Mouse (Mus musculus) forebrain, embryonic 16.5 days (tissue): ENCODE data around the gene Isg20. TPM values are rescaled to one million over a fixed set of nuclear protein-coding genes. Genes with fewer than 3 reads are reported as not detected.

Source experiments
- ATAC-seq: fragments of 200-750 bp; cut with Nextera tagmentation; 2 replicates; pipeline ENCODE4 v1.8.0; 2017; ENCODE audit warnings: mild to moderate bottlenecking, moderate library complexity
- H3K27ac ChIP-seq: fragments of 300-500 bp; sonication (generic); 2 replicates; pipeline ENCODE4 v1.5.1; 2014; ENCODE audit warnings: low read length, control low read depth
- H3K27me3 ChIP-seq: fragments of 300-500 bp; sonication (generic); replicated peaks from 2 replicates; pipeline ENCODE4 v1.6.1; 2014; ENCODE audit warnings: low read length; ENCODE audit not compliant: control insufficient read depth, insufficient read depth
- H3K36me3 ChIP-seq: fragments of 300-500 bp; sonication (generic); 2 replicates; pipeline ENCODE4 v1.6.1; 2014; ENCODE audit not compliant: control insufficient read depth, insufficient read depth
- H3K4me1 ChIP-seq: fragments of 300-500 bp; sonication (generic); replicated peaks from 2 replicates; pipeline ENCODE4 v1.6.1; 2014; ENCODE audit warnings: low read length; ENCODE audit not compliant: control insufficient read depth, insufficient read depth
- H3K4me2 ChIP-seq: fragments of 300-500 bp; sonication (generic); 2 replicates; pipeline ENCODE4 v1.6.1; 2014; ENCODE audit warnings: mild to moderate bottlenecking, low read length, control low read depth
- H3K4me3 ChIP-seq: fragments of 300-500 bp; sonication (generic); replicated peaks from 2 replicates; pipeline ENCODE4 v1.5.1; 2014; ENCODE audit warnings: mild to moderate bottlenecking, low read length, control low read depth
- H3K9ac ChIP-seq: fragments of 300-500 bp; sonication (generic); replicated peaks from 2 replicates; pipeline ENCODE4 v1.6.1; 2014; ENCODE audit warnings: low read depth, low read length, control low read depth
- H3K9me3 ChIP-seq: fragments of 300-500 bp; sonication (generic); 2 replicates; pipeline ENCODE4 v1.6.1; 2016; ENCODE audit warnings: low read length; ENCODE audit not compliant: control insufficient read depth
- WGBS: fragments of 180-500 bp; shearing (Covaris S2); extraction: QIAGEN DNeasy Blood & Tissue Kit; methylation state at CpG from one replicate; pipeline ENCODE4 v1.1.7; 2014; 5-methylcytosine and 5-hydroxymethylcytosine counted together
- polyA plus RNA-seq: library from polyadenylated mRNA; unstranded; fragments of >200 nt; fragmentation: Nextera tagmentation; extraction: Ambion mirVana; gene quantifications from 2 replicates; pipeline ENCODE4 v1.2.1, GENCODE M21; 2015

Isg20 gene
- polyA plus RNA-seq, 1 experiment from 2014 or later: 2.0 TPM

GRCm38 (mm10) chr7:78883016-78883725 is 30.1 kb upstream of the Isg20 start:
- H3K4me3 ChIP-seq: peak overlapping the region; percentile 50
- peak overlapping the region; percentile 84 for H3K4me2 ChIP-seq
- H3K9me3 ChIP-seq: no peaks in the 10 kb centered on the region
- WGBS: under 1% methylated on average over 33 of the region's 34 CpGs
- ATAC-seq: no peak
- H3K36me3 ChIP-seq: no peaks in the 10 kb centered on the region
- peaks cover 51% of the 10 kb centered on the region for H3K4me1 ChIP-seq
- H3K27ac ChIP-seq: peak overlapping the region; percentile 88
- no peaks in the 10 kb centered on the region for H3K27me3 ChIP-seq
- H3K9ac ChIP-seq: peak overlapping the region; percentile 68

- Histone ChIP-seq H3K9ac (peak overlapping the region; percentile 68), H3K9me3 (no peaks in the 10 kb centered on the region), H3K27me3 (no peaks in the 10 kb centered on the region), H3K4me3 (peak overlapping the region; percentile 50), H3K36me3 (0 out of 2 replicates have a peak, but pooled peaks cover 2% of the 10 kb centered on the region), H3K27ac (peak overlapping the region; percentile 88), H3K4me1 (peaks cover 55% of the 10 kb centered on the region), H3K4me2 (peak overlapping the region; percentile 84)
- 0 out of 2 replicates have a peak, but pooled peaks have one; percentile 5 for ATAC-seq
- 2% methylated on average over 8 of the region's 8 CpGs for WGBS
These were observed 29.5 kb upstream of the Isg20 start for GRCm38 (mm10) chr7:78883726-78884060.

GRCm38 (mm10) chr7:78884139-78884538 is 29.1 kb upstream of the Isg20 start:
- H3K4me1 ChIP-seq: peaks cover 55% of the 10 kb centered on the region
- peak; percentile 67 for ATAC-seq
- WGBS: 2% methylated on average over 6 of the region's 6 CpGs

GRCm38 (mm10) chr7:78885404-78885803 is 27.8 kb upstream of the Isg20 start:
- WGBS: 75% methylated on average over 5 of the region's 5 CpGs

More at GRCm38 (mm10) chr7:78884139-78884538, 29.1 kb upstream of the Isg20 start:
- Histone ChIP-seq H3K27me3 (no peaks in the 10 kb centered on the region), H3K27ac (peak overlapping the region; percentile 72), H3K36me3 (0 out of 2 replicates have a peak, but pooled peaks cover 2% of the 10 kb centered on the region), H3K4me2 (peak overlapping the region; percentile 84), H3K9me3 (no peaks in the 10 kb centered on the region), H3K4me3 (peak overlapping the region; percentile 50), H3K9ac (peak overlapping the region; percentile 33)

GRCm38 (mm10) chr7:78886496-78886895 is 26.7 kb upstream of the Isg20 start:
- 15% methylated on average over 4 of the region's 4 CpGs for WGBS
- Histone ChIP-seq H3K9ac (0 out of 2 replicates have a peak overlapping the region, but pooled peaks have one; percentile 20), H3K27me3 (no peaks in the 10 kb centered on the region), H3K9me3 (no peaks in the 10 kb centered on the region), H3K4me3 (peak overlapping the region; percentile 17), H3K27ac (peak overlapping the region; percentile 51), H3K4me2 (peak overlapping the region; percentile 44), H3K36me3 (0 out of 2 replicates have a peak, but pooled peaks cover 2% of the 10 kb centered on the region), H3K4me1 (peaks cover 53% of the 10 kb centered on the region)
- ATAC-seq: peak; percentile 2; the same call in 1 of the 2 replicates

More at GRCm38 (mm10) chr7:78885404-78885803, 27.8 kb upstream of the Isg20 start:
- Histone ChIP-seq H3K27me3 (no peaks in the 10 kb centered on the region), H3K4me1 (peaks cover 55% of the 10 kb centered on the region), H3K36me3 (0 out of 2 replicates have a peak, but pooled peaks cover 2% of the 10 kb centered on the region), H3K9ac (0 out of 2 replicates have a peak overlapping the region, but pooled peaks have one; percentile 8), H3K4me3 (peak overlapping the region; percentile 17), H3K9me3 (no peaks in the 10 kb centered on the region), H3K27ac (peak overlapping the region; percentile 51; the same call in 1 of the 2 replicates), H3K4me2 (peak overlapping the region; percentile 44)
- ATAC-seq: no peak

GRCm38 (mm10) chr7:78887431-78887842 is 25.8 kb upstream of the Isg20 start:
- Histone ChIP-seq H3K9me3 (no peaks in the 10 kb centered on the region), H3K9ac (peak overlapping the region; percentile 42), H3K4me1 (peaks cover 49% of the 10 kb centered on the region), H3K4me2 (peak overlapping the region; percentile 44), H3K36me3 (0 out of 2 replicates have a peak, but pooled peaks cover 2% of the 10 kb centered on the region), H3K27ac (peak overlapping the region; percentile 65), H3K27me3 (no peaks in the 10 kb centered on the region), H3K4me3 (peak overlapping the region; percentile 8; the same call in 1 of the 2 replicates)
- WGBS: 6% methylated on average over 9 of the region's 9 CpGs
- ATAC-seq: peak; percentile 56

- WGBS: 4% methylated on average over 16 of the region's 16 CpGs
- ATAC-seq: no peak
- H3K4me1 ChIP-seq: peaks cover 33% of the 10 kb centered on the region
These were observed 22.6 kb upstream of the Isg20 start for GRCm38 (mm10) chr7:78890641-78891040.

GRCm38 (mm10) chr7:78893917-78894316 is 19.3 kb upstream of the Isg20 start:
- no peak overlapping the region for H3K9ac ChIP-seq
- no peak overlapping the region for H3K4me3 ChIP-seq
- 88% methylated on average over 10 of the region's 10 CpGs for WGBS
- H3K27me3 ChIP-seq: no peaks in the 10 kb centered on the region
- no peak overlapping the region for H3K4me2 ChIP-seq
- H3K4me1 ChIP-seq: peaks cover 18% of the 10 kb centered on the region
- no peaks in the 10 kb centered on the region for H3K36me3 ChIP-seq
- H3K27ac ChIP-seq: no peak overlapping the region
- no peaks in the 10 kb centered on the region for H3K9me3 ChIP-seq
- ATAC-seq: no peak

More at GRCm38 (mm10) chr7:78890641-78891040, 22.6 kb upstream of the Isg20 start:
- H3K9me3 ChIP-seq: no peaks in the 10 kb centered on the region
- H3K27me3 ChIP-seq: no peaks in the 10 kb centered on the region
- no peak overlapping the region for H3K4me2 ChIP-seq
- 0 out of 2 replicates have a peak, but pooled peaks cover 2% of the 10 kb centered on the region for H3K36me3 ChIP-seq
- H3K4me3 ChIP-seq: no peak overlapping the region
- no peak overlapping the region for H3K27ac ChIP-seq
- H3K9ac ChIP-seq: no peak overlapping the region

- peak overlapping the region; percentile 74 for H3K4me2 ChIP-seq
- ATAC-seq: no peak
- H3K27me3 ChIP-seq: no peaks in the 10 kb centered on the region
- no peak overlapping the region; the same call in 1 of the 2 replicates for H3K27ac ChIP-seq
- H3K4me1 ChIP-seq: peaks cover 18% of the 10 kb centered on the region
- H3K9ac ChIP-seq: peak overlapping the region; percentile 66
- H3K36me3 ChIP-seq: no peaks in the 10 kb centered on the region
- 57% methylated on average over 13 of the region's 13 CpGs for WGBS
- no peaks in the 10 kb centered on the region for H3K9me3 ChIP-seq
- H3K4me3 ChIP-seq: peak overlapping the region; percentile 78
These were observed 18.1 kb upstream of the Isg20 start for GRCm38 (mm10) chr7:78895021-78895652.
